Mouse (Mus musculus): ENCODE data around the gene Dync1li2.

Dync1li2 gene

GRCm38 (mm10) chr8:104383296-104383695, 59.6 kb downstream of the Dync1li2 start:
- no peak for DNase-seq (ENCODE audit: low read depth, low spot score)

- no peak for DNase-seq (ENCODE audit: low read depth, low spot score)
These were observed 61.9 kb downstream of the Dync1li2 start for GRCm38 (mm10) chr8:104380961-104381411.

GRCm38 (mm10) chr8:104380269-104380668, 62.6 kb downstream of the Dync1li2 start:
- DNase-seq (ENCODE audit: low read depth, low spot score): no peak

GRCm38 (mm10) chr8:104379301-104379836, 63.5 kb downstream of the Dync1li2 start:
- peak; percentile 66 for DNase-seq (ENCODE audit: low read depth, low spot score)

GRCm38 (mm10) chr8:104376669-104377068, 66.2 kb downstream of the Dync1li2 start:
- DNase-seq (ENCODE audit: low read depth, low spot score): no peak

- DNase-seq (ENCODE audit: low read depth, low spot score): no peak
These were observed 66.9 kb downstream of the Dync1li2 start for GRCm38 (mm10) chr8:104375959-104376358.

GRCm38 (mm10) chr8:104374864-104375846, 67.7 kb downstream of the Dync1li2 start:
- peak; percentile 30 for DNase-seq (ENCODE audit: low read depth, low spot score)

- no peak for DNase-seq (ENCODE audit: low read depth, low spot score)
These were observed 68.6 kb downstream of the Dync1li2 start for GRCm38 (mm10) chr8:104374269-104374668.

GRCm38 (mm10) chr8:104373779-104374178, 69.1 kb downstream of the Dync1li2 start:
- no peak for DNase-seq (ENCODE audit: low read depth, low spot score)

GRCm38 (mm10) chr8:104371121-104371520, 71.7 kb downstream of the Dync1li2 start:
- no peak for DNase-seq (ENCODE audit: low read depth, low spot score)

GRCm38 (mm10) chr8:104370071-104370470, 72.8 kb downstream of the Dync1li2 start:
- DNase-seq (ENCODE audit: low read depth, low spot score): no peak

GRCm38 (mm10) chr8:104369591-104369990, 73.3 kb downstream of the Dync1li2 start:
- DNase-seq (ENCODE audit: low read depth, low spot score): no peak
